Mouse (Mus musculus) limb, embryonic 14.5 days (tissue): ENCODE measurements at regions not wholly inside any gene's neighbourhood (a gene's known extent, or its start where the extent isn't known, plus 50 kb on each side); places are given as distances from the start of the nearest gene placed in this dataset.

Experiments
- ATAC-seq: fragments of 200-750 bp; cut with Nextera tagmentation; 2 replicates; pipeline ENCODE4 v1.8.0; 2017; ENCODE audit warnings: low read depth, moderate number of reproducible peaks, moderate TSS enrichment; ENCODE audit not compliant: low FRiP score
- DNase-seq: peaks from one replicate; pipeline ENCODE4 v3.0.0-alpha.2; 2015; ENCODE audit warnings: low spot score
- H3K27ac ChIP-seq: fragments of 300-500 bp; sonication (generic); replicated peaks from 2 replicates; pipeline ENCODE4 v1.5.1; 2014; ENCODE audit warnings: low read depth, mild to moderate bottlenecking, low read length, moderate library complexity, mixed read lengths
- H3K27me3 ChIP-seq: fragments of 300-500 bp; sonication (generic); 2 replicates; pipeline ENCODE4 v1.6.1; 2014; ENCODE audit warnings: low read length, mixed read lengths; ENCODE audit not compliant: control insufficient read depth, insufficient read depth
- H3K36me3 ChIP-seq: fragments of 300-500 bp; sonication (generic); 2 replicates; pipeline ENCODE4 v1.6.1; 2014; ENCODE audit warnings: mild to moderate bottlenecking, low read length, moderate library complexity, mixed read lengths; ENCODE audit not compliant: control insufficient read depth, insufficient read depth
- H3K4me1 ChIP-seq: fragments of 300-500 bp; sonication (generic); 2 replicates; pipeline ENCODE4 v1.6.1; 2014; ENCODE audit warnings: antibody characterized with exemption, low read length, mixed read lengths; ENCODE audit not compliant: control insufficient read depth, insufficient read depth
- H3K4me2 ChIP-seq: fragments of 300-500 bp; sonication (generic); replicated peaks from 2 replicates; pipeline ENCODE4 v1.6.1; 2014; ENCODE audit warnings: low read depth, mild to moderate bottlenecking, low read length, moderate library complexity; ENCODE audit not compliant: severe bottlenecking
- H3K4me3 ChIP-seq: fragments of 300-500 bp; sonication (generic); replicated peaks from 2 replicates; pipeline ENCODE4 v1.5.1; 2014; ENCODE audit warnings: low read length
- H3K9ac ChIP-seq: fragments of 300-500 bp; sonication (generic); 2 replicates; pipeline ENCODE4 v1.6.1; 2014; ENCODE audit warnings: mild to moderate bottlenecking, low read depth, low read length, moderate library complexity; ENCODE audit not compliant: severe bottlenecking
- H3K9me3 ChIP-seq: fragments of 300-500 bp; sonication (generic); 2 replicates; pipeline ENCODE4 v1.6.1; 2016; ENCODE audit warnings: low read length; ENCODE audit not compliant: control insufficient read depth
- POLR2A ChIP-seq: fragments of 200-500 bp; IDR thresholded peaks from 2 replicates; pipeline ENCODE4 v1.8.0; 2012; ENCODE audit warnings: inconsistent platforms, mild to moderate bottlenecking, moderate library complexity, borderline replicate concordance; ENCODE audit not compliant: insufficient read depth, insufficient read length; ENCODE audit errors: extremely low read depth
- WGBS: fragments of 180-500 bp; shearing (Covaris S2); extraction: QIAGEN DNeasy Blood & Tissue Kit; methylation state at CpG from one replicate; pipeline ENCODE4 v1.1.7; 2014; 5-methylcytosine and 5-hydroxymethylcytosine counted together

- DNase-seq (no peak), ATAC-seq (no peak)
- no peaks in the 10 kb centered on the region for H3K27me3 ChIP-seq
- peak overlapping the region; percentile 22 for H3K4me2 ChIP-seq
- WGBS: 4% methylated on average over 13 of the region's 13 CpGs
- H3K4me1 ChIP-seq: no peaks in the 10 kb centered on the region
- H3K27ac ChIP-seq: no peak overlapping the region
- H3K9me3 ChIP-seq: no peaks in the 10 kb centered on the region
- no peak overlapping the region for H3K4me3 ChIP-seq
- no peak for TF ChIP-seq POLR2A
- H3K36me3 ChIP-seq: no peaks in the 10 kb centered on the region
- H3K9ac ChIP-seq: no peak overlapping the region
Observed at GRCm38 (mm10) chr13:116514640-116515311, 205.3 kb upstream of the Isl1 start.

- peak overlapping the region; percentile 22 for H3K4me2 ChIP-seq
- no peaks in the 10 kb centered on the region for H3K9me3 ChIP-seq
- no peaks in the 10 kb centered on the region for H3K27me3 ChIP-seq
- H3K36me3 ChIP-seq: no peaks in the 10 kb centered on the region
- H3K27ac ChIP-seq: no peak overlapping the region
- H3K9ac ChIP-seq: no peak overlapping the region
- DNase-seq (no peak), ATAC-seq (no peak)
- no peak for TF ChIP-seq POLR2A
- peaks cover 4% of the 10 kb centered on the region; the same call in 1 of the 2 replicates for H3K4me1 ChIP-seq
- 51% methylated on average over 7 of the region's 7 CpGs for WGBS
- no peak overlapping the region for H3K4me3 ChIP-seq
Observed at GRCm38 (mm10) chr13:116514256-116514639, 204.8 kb upstream of the Isl1 start.

- no peak overlapping the region for H3K4me3 ChIP-seq
- no peaks in the 10 kb centered on the region for H3K27me3 ChIP-seq
- WGBS: 75% methylated on average over 4 of the region's 4 CpGs
- no peak overlapping the region for H3K9ac ChIP-seq
- H3K27ac ChIP-seq: no peak overlapping the region
- H3K36me3 ChIP-seq: no peaks in the 10 kb centered on the region
- H3K4me1 ChIP-seq: peaks cover 9% of the 10 kb centered on the region; the same call in 1 of the 2 replicates
- TF ChIP-seq POLR2A: no peak
- DNase-seq: no peak
- no peaks in the 10 kb centered on the region for H3K9me3 ChIP-seq
- H3K4me2 ChIP-seq: no peak overlapping the region
- no peak for ATAC-seq
Observed at GRCm38 (mm10) chr13:116512398-116512797, 202.9 kb upstream of the Isl1 start.

- H3K27me3 ChIP-seq: no peaks in the 10 kb centered on the region; the same call in 1 of the 2 replicates
- H3K27ac ChIP-seq: no peak overlapping the region
- TF ChIP-seq POLR2A: no peak
- H3K4me3 ChIP-seq: no peak overlapping the region
- no peaks in the 10 kb centered on the region for H3K9me3 ChIP-seq
- H3K4me1 ChIP-seq: peaks cover 9% of the 10 kb centered on the region; the same call in 1 of the 2 replicates
- H3K9ac ChIP-seq: no peak overlapping the region
- DNase-seq (no peak), ATAC-seq (peak; percentile 37)
- H3K36me3 ChIP-seq: no peaks in the 10 kb centered on the region
- 38% methylated on average over 7 of the region's 7 CpGs for WGBS
- no peak overlapping the region for H3K4me2 ChIP-seq
Observed at GRCm38 (mm10) chr13:116508213-116508811, 198.8 kb upstream of the Isl1 start.

- H3K4me2 ChIP-seq: no peak overlapping the region
- H3K4me3 ChIP-seq: no peak overlapping the region
- WGBS: 41% methylated on average over 6 of the region's 6 CpGs
- H3K4me1 ChIP-seq: no peaks in the 10 kb centered on the region
- H3K9ac ChIP-seq: no peak overlapping the region
- H3K27ac ChIP-seq: no peak overlapping the region
- TF ChIP-seq POLR2A: no peak
- no peaks in the 10 kb centered on the region for H3K27me3 ChIP-seq
- no peaks in the 10 kb centered on the region for H3K9me3 ChIP-seq
- H3K36me3 ChIP-seq: no peaks in the 10 kb centered on the region
- no peak for DNase-seq
- ATAC-seq: no peak
Observed at GRCm38 (mm10) chr13:116497659-116498414, 188.3 kb upstream of the Isl1 start.
